Mouse (Mus musculus): Measurements from ENCODE around the gene Pak6. TPM values are rescaled to one million over a fixed set of nuclear protein-coding genes. Genes with fewer than 3 reads are reported as not detected.
A peak's percentile ranks its signal among the peaks of the same experiment; 100 is the strongest.

Pak6 gene
- polyA plus RNA-seq, 1 experiment from 2014 or later, result 0.30 TPM

GRCm38 (mm10) chr2:118700179-118701062, 37.3 kb downstream of the Pak6 start:
- Histone ChIP-seq H3K27me3 (ENCODE audit: control insufficient read depth, insufficient read depth, low read depth, low read length) (peaks cover 77% of the 10 kb centered on the region), H3K4me3 (ENCODE audit: low read depth, low read length) (peak overlapping the region; percentile 0; the same call in 1 of the 2 replicates), H3K27ac (ENCODE audit: low read length) (no peak overlapping the region), H3K9ac (ENCODE audit: low read depth, low read length) (no peak overlapping the region), H3K4me2 (ENCODE audit: low read depth, low read length) (peak overlapping the region; percentile 32), H3K36me3 (ENCODE audit: control insufficient read depth, insufficient read depth) (no peaks in the 10 kb centered on the region), H3K4me1 (ENCODE audit: control insufficient read depth, low read depth, low read length) (peaks cover 25% of the 10 kb centered on the region), H3K9me3 (replicated peaks; ENCODE audit: control insufficient read depth, low read length) (no peaks in the 10 kb centered on the region)
- ATAC-seq (ENCODE audit: low read depth), result no peak
- 2% methylated on average over 32 of the region's 32 CpGs for WGBS (ENCODE audit: insufficient replicate concordance)

DNA sequence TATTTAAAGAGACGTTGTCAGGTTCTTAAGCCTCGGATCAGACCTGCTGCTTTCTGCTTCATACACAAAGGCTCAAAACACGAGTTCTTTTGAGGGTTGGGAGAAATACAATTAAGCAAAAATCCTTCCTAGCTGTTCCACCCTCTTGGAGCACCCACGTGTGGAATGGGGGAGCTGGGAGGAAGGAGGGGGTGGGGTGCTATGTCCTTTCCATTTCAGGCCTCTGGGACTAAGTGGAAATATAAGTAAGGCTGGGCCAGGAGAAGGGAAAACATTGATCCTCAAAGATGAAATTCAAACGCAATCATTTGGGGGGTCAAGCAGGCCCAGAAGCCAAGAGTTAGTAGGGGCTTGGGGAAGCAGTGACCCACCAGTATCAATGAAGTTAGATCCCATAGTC, 38.1 kb downstream of the Pak6 start:
- no peak for ATAC-seq (ENCODE audit: low read depth)
- H3K4me2 ChIP-seq (ENCODE audit: low read depth, low read length), result no peak overlapping the region
- whole genome bisulfite sequencing (ENCODE audit: insufficient replicate concordance), result 19% methylated on average over 5 of the region's 5 CpGs

GRCm38 (mm10) chr2:118701971-118702882, 39.1 kb downstream of the Pak6 start:
- no peak overlapping the region for H3K9ac ChIP-seq (ENCODE audit: low read depth, low read length)
- WGBS (ENCODE audit: insufficient replicate concordance), result 11% methylated on average over 51 of the region's 51 CpGs
- H3K4me2 ChIP-seq (ENCODE audit: low read depth, low read length), result peak overlapping the region; percentile 62
- no peak for ATAC-seq (ENCODE audit: low read depth)
- peaks cover 88% of the 10 kb centered on the region for H3K27me3 ChIP-seq (ENCODE audit: control insufficient read depth, insufficient read depth, low read depth, low read length)
- no peak overlapping the region for H3K27ac ChIP-seq (ENCODE audit: low read length)
- H3K9me3 ChIP-seq (replicated peaks; ENCODE audit: control insufficient read depth, low read length), result no peaks in the 10 kb centered on the region
- peaks cover 20% of the 10 kb centered on the region for H3K4me1 ChIP-seq (ENCODE audit: control insufficient read depth, low read depth, low read length)
- H3K36me3 ChIP-seq (ENCODE audit: control insufficient read depth, insufficient read depth), result no peaks in the 10 kb centered on the region
- H3K4me3 ChIP-seq (ENCODE audit: low read depth, low read length), result peak overlapping the region; percentile 52

More for the DNA sequence above, 38.1 kb downstream of the Pak6 start:
- Histone ChIP-seq H3K36me3 (ENCODE audit: control insufficient read depth, insufficient read depth) (no peaks in the 10 kb centered on the region), H3K4me1 (ENCODE audit: control insufficient read depth, low read depth, low read length) (peaks cover 22% of the 10 kb centered on the region), H3K4me3 (ENCODE audit: low read depth, low read length) (no peak overlapping the region), H3K27ac (ENCODE audit: low read length) (no peak overlapping the region), H3K27me3 (ENCODE audit: control insufficient read depth, insufficient read depth, low read depth, low read length) (peaks cover 82% of the 10 kb centered on the region), H3K9me3 (replicated peaks; ENCODE audit: control insufficient read depth, low read length) (no peaks in the 10 kb centered on the region), H3K9ac (ENCODE audit: low read depth, low read length) (no peak overlapping the region)

- 1% methylated on average over 93 of the region's 93 CpGs for WGBS (ENCODE audit: insufficient replicate concordance)
- H3K9me3 ChIP-seq (replicated peaks; ENCODE audit: control insufficient read depth, low read length), result no peaks in the 10 kb centered on the region
- H3K9ac ChIP-seq (ENCODE audit: low read depth, low read length), result peak overlapping the region; percentile 7; the same call in 1 of the 2 replicates
- peak; percentile 14 for ATAC-seq (ENCODE audit: low read depth)
- H3K4me3 ChIP-seq (ENCODE audit: low read depth, low read length), result peak overlapping the region; percentile 52
- peaks cover 95% of the 10 kb centered on the region for H3K27me3 ChIP-seq (ENCODE audit: control insufficient read depth, insufficient read depth, low read depth, low read length)
- peaks cover 20% of the 10 kb centered on the region for H3K4me1 ChIP-seq (ENCODE audit: control insufficient read depth, low read depth, low read length)
- H3K4me2 ChIP-seq (ENCODE audit: low read depth, low read length), result peak overlapping the region; percentile 62
- no peak overlapping the region for H3K27ac ChIP-seq (ENCODE audit: low read length)
- H3K36me3 ChIP-seq (ENCODE audit: control insufficient read depth, insufficient read depth), result no peaks in the 10 kb centered on the region
Observed at GRCm38 (mm10) chr2:118702883-118703761, 40.0 kb downstream of the Pak6 start.

DNA sequence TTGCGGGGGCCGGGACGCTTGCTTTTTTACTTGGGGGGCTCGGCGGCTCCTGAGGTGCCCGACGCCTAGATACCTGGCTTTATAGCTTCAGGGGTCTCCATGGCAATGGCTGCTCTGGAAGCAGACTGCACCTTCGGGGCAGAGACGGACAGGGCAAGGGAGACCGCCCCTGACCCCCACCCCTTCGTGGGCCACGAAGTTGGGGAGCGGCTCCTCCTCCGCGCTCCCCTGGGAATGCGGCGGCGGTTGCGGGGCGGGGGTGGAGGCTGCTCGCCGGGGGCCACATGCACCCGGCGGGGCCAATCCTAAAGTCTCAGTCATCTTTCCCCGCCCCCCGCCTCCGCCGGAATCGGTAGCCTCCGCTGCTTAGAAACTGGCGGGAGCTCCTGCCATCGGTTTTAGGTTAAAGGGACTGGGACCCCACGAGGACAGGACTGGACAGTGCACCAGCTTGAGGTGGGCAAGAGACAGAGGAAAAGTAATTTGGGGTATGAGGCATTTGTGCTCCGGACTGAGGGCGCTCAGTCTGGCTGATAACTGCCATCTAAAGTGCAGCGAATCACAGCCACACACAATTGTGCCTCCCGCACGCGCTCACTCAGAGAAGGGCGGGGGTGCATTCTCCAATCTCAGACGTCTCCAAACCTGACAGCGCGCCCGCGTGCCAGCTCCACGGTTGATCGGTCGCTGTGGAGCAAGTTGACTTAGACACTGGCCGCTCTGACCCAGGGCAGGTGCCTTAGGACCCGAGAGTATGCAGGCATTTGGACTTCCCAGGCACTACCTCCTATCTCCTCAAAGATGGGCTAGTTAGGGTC, 41.0 kb downstream of the Pak6 start, which contains the start of gene Ankrd63:
TSS of gene Ankrd63 (minus strand) at position 51 of the 818 bp plus-strand sequence.
- Histone ChIP-seq H3K4me2 (ENCODE audit: low read depth, low read length) (peak within 1 kb of the TSS; percentile 62), H3K27ac (ENCODE audit: low read length) (no peak within 1 kb of the TSS), H3K9ac (ENCODE audit: low read depth, low read length) (peak within 1 kb of the TSS; percentile 7; the same call in 1 of the 2 replicates), H3K27me3 (ENCODE audit: control insufficient read depth, insufficient read depth, low read depth, low read length) (peaks cover 97% of the 10 kb centered on the region), H3K9me3 (replicated peaks; ENCODE audit: control insufficient read depth, low read length) (no peaks in the 10 kb centered on the region), H3K4me1 (ENCODE audit: control insufficient read depth, low read depth, low read length) (peaks cover 20% of the 10 kb centered on the region), H3K4me3 (ENCODE audit: low read depth, low read length) (peak within 1 kb of the TSS; percentile 52), H3K36me3 (ENCODE audit: control insufficient read depth, insufficient read depth) (no peaks in the 10 kb centered on the region)
- WGBS (ENCODE audit: insufficient replicate concordance), result under 1% methylated on average over 50 of the region's 50 CpGs
- ATAC-seq (ENCODE audit: low read depth), result no peak

- ATAC-seq (ENCODE audit: low read depth), result no peak
- WGBS (ENCODE audit: insufficient replicate concordance), result 8% methylated on average over 6 of the region's 6 CpGs
- H3K27me3 ChIP-seq (ENCODE audit: control insufficient read depth, insufficient read depth, low read depth, low read length), result peaks cover 95% of the 10 kb centered on the region
Observed at GRCm38 (mm10) chr2:118706436-118706835, 43.3 kb downstream of the Pak6 start.

GRCm38 (mm10) chr2:118708472-118708871, 45.4 kb downstream of the Pak6 start:
- H3K9me3 ChIP-seq (replicated peaks; ENCODE audit: control insufficient read depth, low read length), result no peaks in the 10 kb centered on the region
- H3K4me3 ChIP-seq (ENCODE audit: low read depth, low read length), result no peak overlapping the region
- peaks cover 15% of the 10 kb centered on the region for H3K4me1 ChIP-seq (ENCODE audit: control insufficient read depth, low read depth, low read length)
- ATAC-seq (ENCODE audit: low read depth), result no peak
- H3K9ac ChIP-seq (ENCODE audit: low read depth, low read length), result no peak overlapping the region
- no peaks in the 10 kb centered on the region for H3K36me3 ChIP-seq (ENCODE audit: control insufficient read depth, insufficient read depth)
- 65% methylated on average over 4 of the region's 4 CpGs for WGBS (ENCODE audit: insufficient replicate concordance)
- H3K27me3 ChIP-seq (ENCODE audit: control insufficient read depth, insufficient read depth, low read depth, low read length), result peaks cover 88% of the 10 kb centered on the region
- no peak overlapping the region for H3K4me2 ChIP-seq (ENCODE audit: low read depth, low read length)
- H3K27ac ChIP-seq (ENCODE audit: low read length), result no peak overlapping the region

More at GRCm38 (mm10) chr2:118706436-118706835, 43.3 kb downstream of the Pak6 start:
- peaks cover 26% of the 10 kb centered on the region for H3K4me1 ChIP-seq (ENCODE audit: control insufficient read depth, low read depth, low read length)
- H3K4me3 ChIP-seq (ENCODE audit: low read depth, low read length), result no peak overlapping the region
- H3K36me3 ChIP-seq (ENCODE audit: control insufficient read depth, insufficient read depth), result no peaks in the 10 kb centered on the region
- no peak overlapping the region for H3K4me2 ChIP-seq (ENCODE audit: low read depth, low read length)
- no peak overlapping the region for H3K9ac ChIP-seq (ENCODE audit: low read depth, low read length)
- no peak overlapping the region for H3K27ac ChIP-seq (ENCODE audit: low read length)
- H3K9me3 ChIP-seq (replicated peaks; ENCODE audit: control insufficient read depth, low read length), result no peaks in the 10 kb centered on the region

Measured in liver, embryonic 16.5 days (tissue).